Mouse (Mus musculus) right cerebral cortex, postnatal 10 days (tissue): Measurements from ENCODE around the gene Gm37240.

Experiments used
- DNase-seq, 2 experiments: peaks; one replicate each; pipeline ENCODE4 v3.0.0; 2021; ENCODE audit warnings: low spot score in 2 of 2

Gene Gm37240

DNA sequence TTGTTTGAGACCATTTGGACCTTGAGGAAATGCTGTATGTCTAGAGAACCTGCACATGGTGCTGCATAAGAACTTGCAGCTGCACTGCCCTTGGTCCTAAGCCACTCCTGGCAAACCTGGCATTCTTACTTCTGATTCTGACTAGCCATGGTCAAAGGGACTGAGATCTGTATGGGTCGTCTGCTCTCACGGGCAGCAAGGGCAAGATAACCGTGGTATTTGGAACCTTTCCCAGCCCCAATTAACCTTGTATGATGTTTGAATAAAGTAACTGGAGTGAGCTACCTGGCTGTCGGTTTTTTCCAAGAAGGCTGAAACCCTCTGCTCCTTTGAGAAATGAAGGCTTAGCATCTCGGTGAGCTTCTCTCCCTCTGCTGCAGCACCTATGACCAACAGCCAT lies 8.4 kb downstream of the Gm37240 start:
- DNase-seq: no peak

DNA sequence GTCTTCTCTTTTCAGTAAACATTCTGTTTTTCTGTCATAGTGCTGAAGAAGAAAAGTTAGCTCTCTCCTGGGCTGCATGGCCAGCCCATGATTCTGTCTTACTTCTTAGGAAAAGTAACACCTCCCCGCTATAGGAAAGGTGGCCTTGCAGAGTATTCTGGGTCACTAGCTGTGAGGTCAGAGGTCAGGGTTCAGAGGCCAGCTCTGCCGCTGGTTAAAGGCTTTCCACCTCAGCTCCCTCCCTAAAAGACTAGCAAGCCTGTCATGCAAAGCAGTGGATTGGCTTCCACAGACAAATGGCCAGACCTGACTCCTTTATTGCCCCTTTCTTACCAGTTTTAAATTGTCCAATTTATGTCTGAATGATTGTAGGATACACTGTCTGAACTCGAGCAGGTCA lies 23.3 kb downstream of the Gm37240 start:
- no peak for DNase-seq

DNA sequence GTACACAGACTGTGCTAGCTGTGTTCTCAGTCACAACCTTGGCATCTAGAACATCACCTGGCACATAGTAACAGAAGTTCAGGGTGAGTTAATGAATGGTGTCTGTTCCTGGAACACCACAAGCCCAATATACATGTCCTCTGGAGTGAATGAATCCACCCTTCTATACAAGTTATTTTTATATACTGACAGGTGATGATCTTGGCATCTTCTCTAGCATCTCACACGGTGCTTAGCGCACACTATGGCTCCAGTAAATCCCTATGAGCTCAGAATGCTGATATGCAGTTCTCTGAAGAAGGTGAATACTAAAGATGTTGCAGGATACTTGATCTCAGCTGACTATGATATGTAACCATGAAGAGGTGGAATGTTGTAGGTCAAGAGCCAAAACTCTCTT lies 24.4 kb downstream of the Gm37240 start:
- DNase-seq: no peak

DNA sequence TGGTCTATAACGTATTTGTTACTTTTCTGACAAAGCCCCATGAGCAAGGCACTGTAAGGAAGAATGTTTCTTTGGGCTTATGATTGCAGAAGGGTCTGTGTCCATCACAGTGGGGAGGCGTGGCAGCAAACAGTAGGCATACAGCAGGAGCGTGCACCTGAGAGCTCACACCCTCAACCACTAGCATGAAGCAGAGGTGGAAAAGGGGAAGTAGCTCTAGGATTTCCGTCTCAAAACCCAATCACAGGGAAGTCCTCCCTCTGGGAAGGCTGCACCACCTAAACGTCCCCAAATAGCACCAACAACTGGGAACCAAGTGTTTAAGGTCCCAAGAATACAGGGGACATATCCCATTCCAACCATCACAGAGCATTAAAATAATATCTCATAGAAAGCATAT lies 26.3 kb downstream of the Gm37240 start:
- DNase-seq: no peak

DNA sequence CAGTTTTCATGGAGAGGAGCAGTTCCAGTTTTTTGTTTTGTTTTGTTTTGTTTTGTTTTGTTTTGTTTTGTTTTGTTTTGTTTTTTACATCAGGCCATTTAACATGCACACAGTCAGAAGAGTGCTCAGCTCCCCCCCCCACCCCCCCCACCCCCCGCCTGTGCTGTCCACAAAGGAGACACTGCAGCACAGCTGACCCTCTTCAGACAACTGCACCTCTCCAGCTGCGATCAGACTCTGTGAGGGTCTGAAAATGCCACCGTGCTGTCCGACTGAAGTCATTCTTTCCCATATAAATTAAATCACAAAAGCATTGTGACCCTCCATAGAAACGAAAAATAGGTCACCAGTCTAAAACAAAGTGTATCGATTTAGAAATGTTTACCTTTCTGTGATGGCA lies 28.0 kb downstream of the Gm37240 start:
- DNase-seq: no peak

DNA sequence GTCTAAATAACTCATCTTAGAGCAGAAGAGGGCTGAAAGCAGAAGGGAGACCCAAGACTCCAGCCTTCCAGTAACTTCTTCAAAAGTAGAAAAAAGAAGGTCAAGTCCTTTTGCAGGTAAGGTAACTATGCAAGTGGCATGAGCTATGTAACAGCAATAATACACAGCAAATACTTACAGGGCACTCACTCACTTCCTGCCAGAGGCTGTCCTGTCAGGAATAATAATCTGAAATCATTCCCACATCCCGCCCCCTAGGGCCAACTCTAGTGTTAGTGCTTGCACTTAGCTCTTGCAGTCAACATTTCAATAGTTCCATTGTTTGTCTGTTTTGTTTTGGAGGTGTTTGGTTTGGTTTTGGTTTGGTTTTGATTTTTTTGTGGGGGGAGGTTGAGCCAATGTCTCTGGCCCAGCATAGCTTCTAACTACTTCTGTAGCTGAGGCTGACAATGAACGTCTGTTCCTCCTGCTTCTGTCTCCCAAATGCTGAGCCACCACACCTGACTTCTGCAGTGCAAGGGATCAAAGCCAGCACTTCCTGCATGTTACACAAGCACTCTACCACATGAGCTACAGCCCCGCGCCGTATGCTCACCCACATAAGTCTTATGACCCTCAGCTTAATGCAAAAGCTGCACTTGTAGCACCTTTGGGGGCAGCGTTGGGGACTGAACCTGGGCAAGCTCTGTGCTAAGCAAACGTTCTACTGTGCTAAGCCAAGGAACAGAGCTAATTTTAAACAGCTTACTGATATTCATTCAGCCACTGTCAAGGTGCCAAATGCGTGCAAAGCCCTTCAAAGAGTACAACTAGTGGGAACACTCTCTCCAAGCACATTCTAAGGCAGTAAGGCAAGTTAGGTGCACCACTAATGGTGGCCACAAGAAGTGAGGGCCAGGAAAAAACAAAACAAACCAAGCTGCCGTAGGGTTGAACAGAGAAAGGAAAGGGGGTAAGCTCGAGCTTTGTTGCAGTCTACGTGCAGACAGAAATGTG lies 28.9 kb downstream of the Gm37240 start:
- DNase-seq: no peak

DNA sequence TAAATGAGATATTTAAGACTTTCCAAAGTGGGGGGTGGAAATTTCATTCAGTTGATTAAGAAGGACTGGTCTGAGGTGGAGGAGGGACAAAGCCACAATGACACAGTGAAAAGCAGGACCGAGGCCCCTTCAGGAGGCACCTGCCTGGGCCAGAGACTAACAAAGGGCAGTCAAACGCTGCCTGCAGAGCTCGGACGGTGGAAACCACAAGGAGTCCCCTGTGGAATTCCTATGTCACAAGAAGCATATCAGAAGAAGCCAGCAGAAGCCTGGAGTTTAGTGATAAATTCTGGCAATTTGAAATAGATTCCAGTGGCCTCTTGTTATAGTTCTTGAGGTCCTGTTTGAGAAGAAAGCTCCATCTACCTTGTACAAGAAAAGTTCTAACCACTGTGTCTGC lies 30.2 kb downstream of the Gm37240 start:
- DNase-seq: no peak

DNA sequence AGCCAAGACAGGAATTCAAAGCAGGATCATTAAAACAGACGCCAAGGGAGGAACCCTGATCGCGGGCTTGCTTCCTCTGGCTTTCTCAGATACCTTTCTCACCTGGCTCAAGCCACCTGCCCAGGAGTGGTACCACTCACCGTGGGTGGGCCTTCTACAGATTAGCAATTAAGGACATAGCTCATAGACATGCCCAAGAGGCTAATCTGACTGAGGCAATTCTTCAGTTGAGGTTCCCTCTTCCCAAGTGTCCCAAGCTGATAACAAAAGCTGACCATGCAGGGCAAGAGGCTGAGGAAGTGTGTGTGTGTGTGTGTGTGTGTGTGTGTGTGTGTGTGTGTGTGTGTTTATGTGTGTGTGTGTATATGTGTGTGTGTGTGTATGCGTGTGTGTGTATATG lies 31.4 kb downstream of the Gm37240 start:
- DNase-seq: no peak

DNA sequence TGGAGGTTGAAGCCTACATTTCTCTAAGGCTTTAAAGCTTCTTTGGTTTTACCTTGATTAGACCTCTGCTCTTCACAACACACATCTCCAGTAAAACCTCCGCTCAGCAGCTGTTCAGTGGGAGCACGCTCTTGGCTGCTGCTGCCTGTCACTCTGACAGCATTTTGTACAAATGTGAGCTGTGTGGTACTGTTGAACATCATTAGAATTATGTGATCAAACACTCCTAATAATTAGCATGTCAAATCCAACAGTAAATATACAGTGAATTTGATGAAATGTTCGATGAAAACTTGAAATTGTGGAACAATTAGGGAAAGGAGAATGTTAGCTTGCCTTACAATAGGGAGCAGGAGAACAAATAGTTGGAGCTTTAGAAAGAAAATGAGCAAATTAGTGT lies 32.3 kb downstream of the Gm37240 start:
- peak in 1 of 2 experiments; percentile 30 for DNase-seq

DNA sequence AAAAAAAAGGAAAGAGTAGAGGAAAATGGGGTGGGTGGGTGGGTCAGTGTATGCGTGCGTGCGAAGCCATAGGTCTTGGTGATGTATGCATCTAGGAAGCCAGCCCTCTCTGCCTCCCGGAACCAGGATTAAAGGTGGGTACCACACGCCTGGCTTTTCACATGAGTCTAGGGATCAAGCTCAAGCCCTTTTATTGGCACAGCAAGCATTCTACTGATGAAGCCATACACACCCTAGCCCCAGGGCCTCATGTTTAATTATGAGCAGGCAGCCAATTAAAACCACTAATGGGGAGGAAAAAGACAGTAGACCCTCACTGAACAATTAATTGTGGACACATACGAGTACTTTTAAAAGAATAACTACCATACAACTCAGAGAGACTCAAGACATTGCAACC lies 33.2 kb downstream of the Gm37240 start:
- DNase-seq: no peak

DNA sequence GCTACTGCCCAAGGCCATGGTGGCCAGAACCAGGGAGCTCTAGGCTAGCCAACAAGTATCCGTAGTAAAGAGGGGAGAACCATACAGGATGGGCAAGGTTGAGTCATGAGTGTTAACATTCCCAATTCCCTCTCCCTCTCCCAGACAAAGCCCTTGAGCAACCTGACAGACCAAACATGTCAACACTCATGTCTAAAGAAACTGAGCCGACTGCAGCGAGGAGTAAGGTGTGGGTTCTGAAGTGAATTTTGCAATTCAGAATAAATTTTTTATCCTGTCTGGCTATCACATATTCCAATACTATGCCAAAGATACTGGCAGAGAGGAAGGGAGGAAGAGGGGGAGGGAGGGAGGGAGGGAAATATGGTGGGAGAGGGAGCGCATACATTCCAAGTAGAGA lies 33.6 kb downstream of the Gm37240 start:
- no peak for DNase-seq

DNA sequence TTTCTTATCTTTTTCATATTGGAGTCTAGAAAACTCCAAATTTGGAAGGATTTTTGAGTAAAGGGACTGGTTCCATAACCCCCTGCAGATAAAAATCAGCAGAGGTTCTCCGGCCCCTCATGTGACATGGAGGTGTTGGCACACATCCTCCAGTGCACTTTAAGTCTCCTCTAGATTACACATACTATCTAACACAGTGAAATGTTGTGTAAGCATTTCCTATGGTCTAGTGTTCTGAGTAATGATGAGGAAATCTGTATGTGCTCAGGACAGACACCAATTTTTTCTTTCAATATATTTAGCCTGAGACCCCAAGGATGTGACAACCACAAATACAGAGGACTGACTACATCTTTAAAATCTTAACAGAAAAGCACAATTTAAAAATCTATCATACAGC lies 37.2 kb downstream of the Gm37240 start:
- DNase-seq: no peak

DNA sequence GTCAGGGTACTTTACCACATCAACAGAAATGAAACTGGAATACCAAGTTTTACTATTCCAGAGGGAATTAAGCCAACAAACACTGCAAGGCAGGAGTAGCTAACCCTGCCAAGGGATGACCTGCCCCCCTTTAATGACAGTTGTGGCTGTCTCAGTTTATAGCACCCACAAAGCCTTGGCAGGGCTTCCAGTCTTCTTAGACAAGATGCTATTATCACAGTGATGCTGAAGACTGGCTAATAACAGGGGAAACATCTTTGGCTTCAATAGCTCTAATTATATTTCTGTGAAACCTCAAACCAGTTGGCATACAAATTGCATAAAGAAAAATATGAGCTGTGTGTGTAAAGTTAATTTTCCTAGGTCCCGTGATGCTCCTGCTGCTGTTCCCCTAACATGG lies 41.0 kb downstream of the Gm37240 start:
- peak; percentile 33 to 52 for DNase-seq

DNA sequence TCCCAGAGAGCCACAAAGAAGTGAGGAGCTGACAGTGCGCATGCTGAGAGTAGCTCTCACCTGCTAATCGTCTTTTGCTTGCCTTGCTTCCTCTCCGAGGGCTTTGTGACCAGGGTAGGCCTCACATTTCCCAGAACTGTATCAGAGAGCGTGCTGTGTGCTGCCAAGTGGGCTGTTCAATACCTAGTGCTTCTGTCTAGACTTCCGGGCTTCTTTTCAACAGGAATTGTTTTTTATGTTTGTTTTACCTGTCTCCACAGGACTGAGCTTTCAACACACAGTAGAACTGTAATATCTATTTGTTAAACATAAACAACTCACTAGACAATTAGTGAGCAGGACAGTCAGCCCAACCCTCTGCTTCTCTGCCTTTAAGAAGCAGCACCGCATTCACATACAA lies 42.0 kb downstream of the Gm37240 start:
- DNase-seq: no peak

DNA sequence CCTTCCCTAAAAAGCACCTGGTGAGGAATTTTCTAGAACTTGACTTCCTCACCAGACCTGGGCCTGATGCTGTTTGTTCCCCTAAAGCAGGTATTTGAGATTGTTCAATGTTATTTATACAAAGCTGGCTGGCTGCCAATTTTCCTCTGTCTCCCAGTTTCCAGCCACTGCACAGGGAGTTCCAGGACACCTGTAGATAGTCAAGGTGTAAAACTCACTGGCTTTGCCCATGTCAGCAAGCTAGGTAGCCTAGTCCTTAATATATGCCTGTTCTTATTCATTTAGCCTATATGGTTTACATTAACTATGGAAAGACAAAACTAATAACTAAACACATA lies 44.5 kb downstream of the Gm37240 start:
- DNase-seq: no peak

DNA sequence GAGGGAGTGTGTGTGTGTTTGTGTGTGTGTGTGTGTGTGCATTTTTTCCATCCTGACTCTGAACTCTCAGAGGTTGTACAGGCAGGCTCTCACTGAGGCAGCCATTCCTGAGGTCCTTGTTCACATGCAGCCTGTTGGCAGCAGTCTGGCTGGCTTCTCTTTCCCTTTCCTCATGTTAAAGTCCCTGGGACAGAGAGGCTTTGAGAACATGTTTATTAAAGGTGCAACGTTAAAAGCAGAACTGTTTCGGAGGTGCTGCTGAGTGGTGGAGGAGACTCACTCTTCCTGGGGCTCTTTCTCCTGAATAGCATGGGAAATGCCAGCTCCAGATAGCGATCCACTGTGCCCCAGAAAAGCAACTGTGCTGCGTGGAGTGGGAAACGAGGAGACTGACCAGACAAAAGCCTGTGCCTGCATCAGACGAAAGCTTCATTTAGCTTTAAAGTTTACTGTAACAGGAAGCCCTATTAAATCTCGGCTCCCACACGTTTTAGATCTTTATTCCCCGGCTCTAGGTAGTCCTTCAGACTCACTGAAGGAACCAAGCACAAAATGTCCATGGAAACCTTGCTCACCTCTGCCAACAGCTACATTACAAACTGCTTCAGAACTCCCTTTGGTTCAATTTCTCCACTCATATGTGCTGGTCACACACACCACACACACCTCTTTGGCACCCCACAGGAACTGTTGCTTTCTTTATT lies 45.0 kb downstream of the Gm37240 start:
- DNase-seq: no peak

DNA sequence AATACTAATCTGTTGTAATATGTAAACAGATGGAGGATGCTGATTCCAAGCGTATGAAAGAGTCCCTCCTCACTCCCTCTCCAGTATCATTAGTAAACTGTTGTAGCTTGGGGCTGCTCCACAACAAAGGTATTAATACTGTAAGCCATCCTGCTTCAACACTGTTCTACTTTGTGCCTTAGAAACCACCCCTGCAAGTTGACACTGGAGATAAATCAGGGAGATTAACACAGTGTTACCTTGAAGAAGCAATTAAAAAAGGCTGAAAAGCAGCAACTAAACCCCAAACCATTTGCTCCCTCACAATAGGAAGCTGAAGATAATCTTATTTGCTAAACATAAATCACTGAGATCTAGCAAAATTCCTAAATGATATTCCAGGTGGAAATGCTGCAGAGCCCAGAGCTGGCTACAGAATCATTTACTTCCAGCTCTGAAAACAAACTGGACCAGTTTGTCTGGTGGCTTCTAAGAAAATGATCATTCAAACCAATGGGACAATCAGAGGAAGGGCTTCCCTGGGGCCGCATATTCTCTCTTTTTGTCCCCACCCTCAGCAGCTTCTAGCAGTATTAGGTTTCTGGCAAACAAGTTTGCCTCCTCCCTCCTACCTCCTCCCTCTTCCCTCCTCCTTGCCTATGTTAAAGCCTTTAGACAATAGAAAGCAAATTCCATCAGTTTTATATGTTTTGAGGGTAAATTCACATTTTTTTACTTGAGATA lies 45.7 kb downstream of the Gm37240 start:
- no peak for DNase-seq

DNA sequence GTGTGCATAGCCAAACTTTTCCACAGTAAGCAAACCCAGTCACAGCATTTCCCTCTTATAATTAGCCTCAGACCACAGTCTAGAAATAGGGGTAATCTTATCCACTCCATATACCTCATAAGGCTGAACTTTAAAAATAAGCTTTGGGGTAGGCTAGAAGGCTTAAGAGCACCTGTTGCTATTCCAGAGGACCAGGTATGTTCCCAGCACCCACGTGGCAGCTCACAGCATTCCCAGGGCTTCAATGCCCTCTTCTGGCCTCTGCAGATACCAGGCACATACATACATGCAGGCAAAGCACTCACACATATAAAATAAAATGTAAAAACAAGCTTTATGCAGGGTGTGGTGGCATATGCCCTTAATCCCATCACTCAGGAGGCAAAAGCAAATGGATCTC lies 53.7 kb downstream of the Gm37240 start:
- DNase-seq: no peak

DNA sequence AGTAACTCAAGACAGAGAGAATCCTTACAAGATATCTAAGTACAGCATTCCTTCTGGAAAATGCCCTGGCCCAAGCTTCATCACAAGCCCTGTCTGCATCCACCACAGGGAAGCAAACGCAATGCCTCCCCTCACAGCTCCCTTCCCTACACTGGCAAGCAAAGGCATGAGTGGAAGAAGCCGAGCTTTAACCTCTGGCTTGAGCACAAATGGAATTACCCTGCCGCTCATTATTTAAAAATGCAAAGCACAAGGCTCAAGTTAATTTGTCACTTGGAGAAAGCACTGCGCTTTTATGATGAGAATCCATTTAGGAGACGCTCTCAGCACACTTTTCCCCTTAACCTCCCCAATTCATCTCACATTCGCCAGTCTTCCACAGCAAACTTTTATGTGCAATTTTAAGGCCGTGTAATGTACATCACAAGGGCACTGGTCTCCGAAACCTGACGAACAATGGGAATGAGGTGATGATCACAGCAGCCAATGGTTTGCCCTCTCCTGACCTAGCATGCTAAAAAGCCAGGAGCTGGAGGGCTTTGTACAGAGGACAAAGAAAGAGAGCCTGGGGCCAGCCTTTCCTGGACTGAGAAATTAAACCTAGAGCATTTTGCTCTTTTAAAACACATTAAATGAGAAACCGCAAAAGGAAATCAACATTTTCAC lies 54.7 kb downstream of the Gm37240 start:
- no peak for DNase-seq

DNA sequence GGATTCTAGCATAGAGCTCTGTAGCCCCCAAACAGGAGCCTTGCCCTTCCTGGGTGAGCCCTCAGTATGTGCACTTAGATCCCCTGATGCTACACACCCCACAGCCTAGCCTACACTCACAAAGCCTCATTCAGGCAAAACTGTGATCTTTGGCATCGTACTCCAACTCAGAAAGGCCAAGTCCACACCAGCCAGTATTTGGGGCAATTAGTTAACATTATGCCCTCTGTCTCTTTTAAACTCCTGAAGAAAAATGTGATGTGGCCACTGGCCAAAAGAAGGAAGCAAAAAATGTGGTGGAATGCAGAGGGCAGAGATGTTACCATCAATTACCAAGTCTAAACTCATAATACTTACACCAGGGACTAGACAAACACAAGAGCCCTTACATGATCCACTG lies 55.5 kb downstream of the Gm37240 start:
- DNase-seq: no peak

DNA sequence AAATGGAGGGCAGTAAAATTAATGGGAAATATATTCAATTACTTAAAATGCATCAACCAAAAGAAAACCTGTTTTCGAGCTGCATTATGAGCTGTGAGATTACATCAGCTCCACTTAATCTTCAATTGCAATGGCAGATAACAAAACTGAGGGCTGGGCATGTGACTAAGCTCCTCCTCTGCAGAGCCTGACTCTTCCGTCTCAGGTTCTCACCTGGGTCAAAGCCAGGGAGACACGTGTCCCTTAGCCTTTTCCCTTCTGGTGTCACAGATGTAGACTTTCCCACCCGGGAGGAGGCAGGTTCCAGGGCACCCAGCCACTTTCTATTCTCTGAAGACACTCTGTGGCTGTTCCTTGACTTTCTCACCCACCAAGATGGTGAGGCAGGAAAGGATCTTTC lies 58.3 kb downstream of the Gm37240 start:
- DNase-seq: peak in 1 of 2 experiments; percentile 35

DNA sequence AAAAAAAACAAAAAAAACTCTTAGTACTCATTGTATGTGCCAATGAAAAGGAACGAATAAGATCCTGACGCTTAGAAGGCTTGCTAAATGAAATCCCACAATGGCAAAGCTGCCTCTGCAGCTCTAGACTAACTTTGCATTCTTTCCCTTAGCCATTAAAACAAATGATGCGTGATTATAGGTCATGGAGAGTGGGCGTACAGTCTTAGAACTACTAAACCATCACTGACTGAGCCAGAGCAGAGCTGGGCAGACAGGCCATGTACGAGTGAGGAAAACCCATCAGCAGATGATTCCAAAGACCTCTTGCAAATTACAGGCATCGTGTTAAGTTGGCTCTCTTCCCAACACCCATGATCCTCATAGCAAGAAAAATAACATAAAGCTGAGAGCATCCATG lies 59.5 kb downstream of the Gm37240 start:
- DNase-seq: no peak
